9 mouse cellular contexts compared by ENCODE assay signal in the genomic region with DNA sequence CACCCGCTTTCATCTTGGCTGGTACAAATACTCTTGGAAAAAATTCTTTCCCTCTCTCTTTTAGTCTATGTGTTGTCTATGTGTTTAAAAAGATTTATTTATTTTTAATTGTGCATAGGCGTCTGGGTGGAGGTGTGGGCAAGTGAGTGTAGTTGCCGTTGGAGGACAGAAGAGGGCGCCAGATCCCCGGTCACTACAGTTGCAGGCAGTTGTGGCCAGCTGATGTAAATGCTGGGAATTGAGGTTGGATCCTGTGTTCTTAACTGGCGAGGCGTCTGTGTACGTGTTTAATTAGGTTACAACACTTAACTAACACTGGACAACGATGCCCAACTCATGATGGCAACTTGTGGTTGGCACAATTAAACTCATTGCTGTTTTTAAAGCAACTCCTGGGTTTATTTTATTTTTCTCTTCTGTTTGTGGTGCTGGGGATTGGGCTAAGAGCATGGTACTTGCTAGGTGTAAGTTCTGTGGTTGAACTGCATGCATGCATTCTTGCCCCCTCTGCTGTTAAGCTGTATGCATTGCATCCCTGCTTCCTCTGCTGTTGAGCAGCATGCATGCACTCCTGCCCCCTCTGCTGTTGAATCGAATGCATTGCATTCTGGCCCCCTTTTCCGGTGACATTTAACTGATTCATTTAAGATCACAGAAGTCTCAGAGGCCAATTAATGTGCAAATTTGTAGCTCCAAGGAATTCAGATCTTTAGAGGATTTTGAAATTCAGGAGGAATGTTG. TPM values are rescaled to one million over a fixed set of nuclear protein-coding genes. Genes with fewer than 3 reads are reported as not detected.
DNase-seq lines count a peak whose midpoint lies in the region; ATAC-seq lines count a peak whose summit lies in the region.
"Had no signal": no experiment of that assay in that cellular context is flagged by ENCODE, and none has a peak within 500 bp of the region (broad histone marks: within the 10 kb centered on the region; RNA-seq: fewer than 3 reads in every experiment).

No protein-coding gene starts in this region.

- no peak overlapping the region for H3K4me2 ChIP-seq in forebrain, embryonic 15.5 days (replicated peaks)
- H3K4me2 ChIP-seq in hindbrain, embryonic 11.5 days (replicated peaks; ENCODE audit: low read depth, low read length), result no peak overlapping the region

- no peak overlapping the region for H3K9ac ChIP-seq in forebrain, embryonic 15.5 days (replicated peaks)
- no peak overlapping the region for H3K9ac ChIP-seq in hindbrain, embryonic 11.5 days (ENCODE audit: low read depth, low read length)

- no peaks in the 10 kb centered on the region for H3K4me1 ChIP-seq in forebrain, embryonic 15.5 days
- H3K4me1 ChIP-seq in hindbrain, embryonic 11.5 days (replicated peaks; ENCODE audit: control insufficient read depth, insufficient read depth, low read length), result no peaks in the 10 kb centered on the region

- H3K4me3 ChIP-seq in forebrain, embryonic 15.5 days, result no peak overlapping the region
- no peak overlapping the region for H3K4me3 ChIP-seq in hindbrain, embryonic 11.5 days (ENCODE audit: low read depth, low read length)
- H3K4me3 ChIP-seq: myocyte had no signal

- 0 out of 2 replicates have a peak, but pooled peaks have one; percentile 25 for ATAC-seq in forebrain, embryonic 15.5 days (replicated peaks)
- no peak for ATAC-seq in hindbrain, embryonic 11.5 days (ENCODE audit: low FRiP score)
- ATAC-seq in megakaryocyte, adult 5-6 weeks (ENCODE audit: poor library complexity, severe bottlenecking), result peak; percentile 97

- H3K27me3 ChIP-seq in forebrain, embryonic 15.5 days, result no peaks in the 10 kb centered on the region
- no peaks in the 10 kb centered on the region for H3K27me3 ChIP-seq in hindbrain, embryonic 11.5 days (ENCODE audit: control insufficient read depth, insufficient read depth, low read length)

- no peaks in the 10 kb centered on the region for H3K9me3 ChIP-seq in forebrain, embryonic 15.5 days
- no peaks in the 10 kb centered on the region for H3K9me3 ChIP-seq in hindbrain, embryonic 11.5 days (ENCODE audit: control insufficient read depth, low read length)

- WGBS in forebrain, embryonic 15.5 days, result 77% methylated on average over 11 of the region's 11 CpGs
- 75% methylated on average over 11 of the region's 11 CpGs for WGBS in hindbrain, embryonic 11.5 days

- no peak overlapping the region for H3K27ac ChIP-seq in forebrain, embryonic 15.5 days (replicated peaks)
- no peak overlapping the region for H3K27ac ChIP-seq in hindbrain, embryonic 11.5 days (ENCODE audit: low read depth, low read length)

- H3K36me3 ChIP-seq in forebrain, embryonic 15.5 days, result no peaks in the 10 kb centered on the region
- H3K36me3 ChIP-seq in hindbrain, embryonic 11.5 days (ENCODE audit: control insufficient read depth, insufficient read depth, low read length), result no peaks in the 10 kb centered on the region

- DNase-seq in Muller cell, postnatal 12 days (ENCODE audit: inconsistent ontology term), result peak; percentile 55
- peak; percentile 90 for DNase-seq in c-Kit-positive CD71-positive TER-119-negative erythroid progenitor cells, embryonic 14.5 days (ENCODE audit: low read depth)
- DNase-seq in hindbrain, embryonic 11.5 days (ENCODE audit: low spot score), result peak; percentile 85
- peak; percentile 79 to 83 for DNase-seq in left cerebral cortex, adult 18-20 months (ENCODE audit: low spot score in 2 of 2)
- DNase-seq in right cerebral cortex, postnatal 10 days (ENCODE audit: low spot score in 2 of 2), result peak; percentile 90
- DNase-seq in urinary bladder, postnatal 14 days (ENCODE audit: low spot score), result peak; percentile 87

RNA-seq across cellular contexts. Expression of gene Tut7, which starts 17.7 kb away (rescaled TPM):
- 54.9 and 58.9 TPM in 2 replicates for polyA plus RNA-seq in forebrain, embryonic 15.5 days (2015; fragmentation: Nextera tagmentation; extraction: Ambion mirVana)
- 49.1 and 50.8 TPM in 2 replicates for polyA plus RNA-seq in hindbrain, embryonic 11.5 days (2014; fragmentation: Nextera tagmentation; extraction: Ambion mirVana)
- total RNA-seq in left cerebral cortex, adult 18-20 months (2021), result 10 to 100 TPM; 53.5 to 60.4 TPM
- 95.1 and 97.1 TPM in 2 replicates for total RNA-seq in megakaryocyte, adult 5-6 weeks (2015)
- total RNA-seq in megakaryocyte, adult 5-6 weeks (2017), result 177 and 194 TPM in 2 replicates

RNA-seq across cellular contexts. Expression of gene Gm49354, which starts 58.6 kb away (rescaled TPM):
- not detected in 2 replicates for polyA plus RNA-seq in forebrain, embryonic 15.5 days (2015; fragmentation: Nextera tagmentation; extraction: Ambion mirVana)
- polyA plus RNA-seq in hindbrain, embryonic 11.5 days (2014; fragmentation: Nextera tagmentation; extraction: Ambion mirVana), result not detected in 2 replicates
- not detected for total RNA-seq in left cerebral cortex, adult 18-20 months (2021)
- not detected in 2 replicates for total RNA-seq in megakaryocyte, adult 5-6 weeks (2015)
- total RNA-seq in megakaryocyte, adult 5-6 weeks (2017), result not detected in 2 replicates
- polyA plus RNA-seq: myocyte had no signal
